Comparison of ENCODE assay signal across 7 mouse cellular contexts in genomic region chr19:46329951-46330350, GRCm38 (mm10). TPM values are rescaled to one million over a fixed set of nuclear protein-coding genes. Genes with fewer than 3 reads are reported as not detected.
DNase-seq lines count a peak whose midpoint lies in the region; ATAC-seq and TF ChIP-seq lines count a peak whose summit lies in the region.

No protein-coding gene starts in this region.

- no peaks in the 10 kb centered on the region for H3K9me3 ChIP-seq in hindbrain, embryonic 12.5 days (replicated peaks)

- no peak overlapping the region for H3K27ac ChIP-seq in hindbrain, embryonic 12.5 days
- peak overlapping the region; percentile 26; the same call in 1 of the 2 replicates for H3K27ac ChIP-seq in left cerebral cortex, adult 2 months

- TF ChIP-seq CTCF in left cerebral cortex, adult 2 months (IDR thresholded peaks at IDR 0.05) = peak; percentile 86

- no peak overlapping the region for H3K9ac ChIP-seq in hindbrain, embryonic 12.5 days

- 5% methylated on average over 16 of the region's 16 CpGs for WGBS in hindbrain, embryonic 12.5 days

- peaks cover 46% of the 10 kb centered on the region for H3K4me1 ChIP-seq in hindbrain, embryonic 12.5 days

- peaks cover 22% of the 10 kb centered on the region for H3K27me3 ChIP-seq in hindbrain, embryonic 12.5 days

- peak overlapping the region; percentile 100 for H3K4me2 ChIP-seq in hindbrain, embryonic 12.5 days (replicated peaks)

- intact Hi-C loops in left cerebral cortex, adult 2 months (cut with DNase I) = loop anchor here (1.0 to 2.0 kb wide), 2 partner anchors 21 to 26 kb away; partner anchors contain the start of gene Nfkb2

- peaks cover 25% of the 10 kb centered on the region for H3K36me3 ChIP-seq in hindbrain, embryonic 12.5 days

- DNase-seq in adipocyte (ENCODE audit: low spot score) = peak; percentile 89
- DNase-seq in cerebellum, postnatal 14 days = peak; percentile 89 to 94
- peak; percentile 66 to 71 for DNase-seq in frontal cortex, postnatal 25 days (ENCODE audit: low spot score in 2 of 2)
- peak; percentile 78 to 86 for DNase-seq in left cerebral cortex, adult 2 months (ENCODE audit: extremely low spot score in 1 of 2, low spot score in 2 of 2)
- DNase-seq in right cerebral cortex, postnatal 25 days = peak; percentile 82

- H3K4me3 ChIP-seq in hindbrain, embryonic 12.5 days = 0 out of 2 replicates have a peak overlapping the region, but pooled peaks have one; percentile 4
- peak overlapping the region; percentile 26; the same call in 1 of the 2 replicates for H3K4me3 ChIP-seq in left cerebral cortex, adult 2 months

- no peak for ATAC-seq in hindbrain, embryonic 12.5 days (ENCODE audit: low FRiP score)
- ATAC-seq in megakaryocyte progenitor cell, adult 5-6 weeks (replicated peaks; ENCODE audit: poor library complexity) = peak; percentile 75

RNA-seq across cellular contexts. Expression of gene Fbxl15, which starts 2.0 kb away (rescaled TPM):
- 26.2 and 28.3 TPM in 2 replicates for polyA plus RNA-seq in hindbrain, embryonic 12.5 days (2016; fragmentation: Nextera tagmentation; extraction: Ambion mirVana)
- total RNA-seq in left cerebral cortex, adult 2 months (2021) = 10 to 100 TPM; 27.0 to 29.6 TPM
- total RNA-seq in megakaryocyte progenitor cell, adult 5-6 weeks (2015) = 0.72 and 1.4 TPM in 2 replicates
- 0.71 and 2.7 TPM in 2 replicates for total RNA-seq in megakaryocyte progenitor cell, adult 5-6 weeks (2017)

RNA-seq across cellular contexts. Expression of gene Psd, which starts 3.0 kb away (rescaled TPM):
- 33.2 and 34.7 TPM in 2 replicates for polyA plus RNA-seq in hindbrain, embryonic 12.5 days (2016; fragmentation: Nextera tagmentation; extraction: Ambion mirVana)
- 100 to 1,000 TPM; 605 to 647 TPM for total RNA-seq in left cerebral cortex, adult 2 months (2021)
- total RNA-seq in megakaryocyte progenitor cell, adult 5-6 weeks (2015) = 0.30 TPM in 1 of 2 replicates, not detected in the other
- total RNA-seq in megakaryocyte progenitor cell, adult 5-6 weeks (2017) = 0.12 and 0.84 TPM in 2 replicates

RNA-seq across cellular contexts. Expression of gene Cuedc2, which starts 8.6 kb away (rescaled TPM):
- 239 and 261 TPM in 2 replicates for polyA plus RNA-seq in hindbrain, embryonic 12.5 days (2016; fragmentation: Nextera tagmentation; extraction: Ambion mirVana)
- total RNA-seq in left cerebral cortex, adult 2 months (2021) = 100 to 1,000 TPM; 188 to 196 TPM
- total RNA-seq in megakaryocyte progenitor cell, adult 5-6 weeks (2015) = 41.4 and 42.1 TPM in 2 replicates
- 148 and 184 TPM in 2 replicates for total RNA-seq in megakaryocyte progenitor cell, adult 5-6 weeks (2017)

RNA-seq across cellular contexts. Expression of gene Mfsd13a, which starts 11.0 kb away (rescaled TPM):
- polyA plus RNA-seq in hindbrain, embryonic 12.5 days (2016; fragmentation: Nextera tagmentation; extraction: Ambion mirVana) = 7.1 and 7.6 TPM in 2 replicates
- total RNA-seq in left cerebral cortex, adult 2 months (2021) = 10 to 100 TPM; 25.5 to 25.9 TPM
- total RNA-seq in megakaryocyte progenitor cell, adult 5-6 weeks (2015) = 65.8 and 66.4 TPM in 2 replicates
- 15.3 and 17.4 TPM in 2 replicates for total RNA-seq in megakaryocyte progenitor cell, adult 5-6 weeks (2017)

RNA-seq across cellular contexts. Expression of gene 2310034G01Rik, which starts 20.2 kb away (rescaled TPM):
- 1.4 and 1.5 TPM in 2 replicates for polyA plus RNA-seq in hindbrain, embryonic 12.5 days (2016; fragmentation: Nextera tagmentation; extraction: Ambion mirVana)
- total RNA-seq in left cerebral cortex, adult 2 months (2021) = under 1 TPM; 0.66 to 0.91 TPM
- total RNA-seq in megakaryocyte progenitor cell, adult 5-6 weeks (2015) = 0.61 and 1.5 TPM in 2 replicates
- total RNA-seq in megakaryocyte progenitor cell, adult 5-6 weeks (2017) = 0.29 and 1.8 TPM in 2 replicates

Comparison
In these comparisons a context has a peak if more than half of its experiments do, and no peak if none do; other contexts are left out.
1. RNA of gene Fbxl15, which starts 2.0 kb away (total RNA-seq): 27.0 to 29.6 TPM in left cerebral cortex, adult 2 months; 0.71 to 2.7 TPM in megakaryocyte progenitor cell, adult 5-6 weeks; every median in the first group is over 4 times any median in the second.
2. RNA of gene Psd, which starts 3.0 kb away (total RNA-seq): 605 to 647 TPM in left cerebral cortex, adult 2 months; 0.12 to 0.84 TPM in megakaryocyte progenitor cell, adult 5-6 weeks; every median in the first group is over 100 times any median in the second.
3. Peak in every context shown above with its lines, with median percentiles within 50 percentile points of each other: DNase-seq.